Mouse (Mus musculus) lung, embryonic 15.5 days (tissue): ENCODE measurements around the gene Ncor1. TPM values are rescaled to one million over a fixed set of nuclear protein-coding genes. Genes with fewer than 3 reads are reported as not detected.

Source experiments
- ATAC-seq: fragments of 200-750 bp; cut with Nextera tagmentation; 2 replicates; pipeline ENCODE4 v1.8.0; 2017; ENCODE audit warnings: moderate number of reproducible peaks, borderline replicate concordance; ENCODE audit not compliant: low FRiP score, low TSS enrichment; ENCODE audit errors: extremely low read depth
- H3K27ac ChIP-seq: fragments of 300-500 bp; sonication (generic); 2 replicates; pipeline ENCODE4 v1.5.1; 2015; ENCODE audit warnings: moderate library complexity, mild to moderate bottlenecking, inconsistent platforms
- H3K27me3 ChIP-seq: fragments of 300-500 bp; sonication (generic); 2 replicates; pipeline ENCODE4 v1.6.1; 2015; ENCODE audit warnings: inconsistent platforms
- H3K36me3 ChIP-seq: fragments of 300-500 bp; sonication (generic); 2 replicates; pipeline ENCODE4 v1.6.1; 2015; ENCODE audit warnings: inconsistent platforms
- H3K4me1 ChIP-seq: fragments of 300-500 bp; sonication (generic); 2 replicates; pipeline ENCODE4 v1.6.1; 2015; ENCODE audit warnings: inconsistent platforms
- H3K4me2 ChIP-seq: fragments of 300-500 bp; sonication (generic); 2 replicates; pipeline ENCODE4 v1.6.1; 2015; ENCODE audit warnings: inconsistent platforms, mild to moderate bottlenecking, moderate library complexity
- H3K4me3 ChIP-seq: fragments of 300-500 bp; sonication (generic); 2 replicates; pipeline ENCODE4 v1.5.1; 2015; ENCODE audit warnings: mild to moderate bottlenecking, inconsistent platforms
- H3K9ac ChIP-seq: fragments of 300-500 bp; sonication (generic); 2 replicates; pipeline ENCODE4 v1.6.1; 2015; ENCODE audit warnings: inconsistent platforms
- H3K9me3 ChIP-seq: fragments of 300-500 bp; sonication (generic); 2 replicates; pipeline ENCODE4 v1.6.1; 2016; ENCODE audit warnings: inconsistent platforms
- WGBS: fragments of 180-500 bp; shearing (Covaris S2); methylation state at CpG from one replicate; pipeline ENCODE4 v1.1.7; 2015; 5-methylcytosine and 5-hydroxymethylcytosine counted together
- polyA plus RNA-seq: library from polyadenylated mRNA; unstranded; fragments of >200 nt; fragmentation: Nextera tagmentation; extraction: Ambion mirVana; gene quantifications from 2 replicates; pipeline ENCODE4 v1.2.1, GENCODE M21; 2015

Gene Ncor1
- 145 and 156 TPM in 2 replicates for polyA plus RNA-seq

GRCm38 (mm10) chr11:62458276-62458724 is at the start of gene Ncor1, which contains the start of gene Pigl:
Gene Ncor1, minus strand, starts transcription at chr11:62458541.
Gene Pigl, plus strand, starts transcription at chr11:62458460.
- peak within 1 kb of the TSS; percentile 90 for H3K4me3 ChIP-seq
- H3K27ac ChIP-seq: peak within 1 kb of the TSS; percentile 98
- 0% methylated on average over 33 of the region's 33 CpGs for WGBS
- H3K9ac ChIP-seq: peak within 1 kb of the TSS; percentile 99
- peak within 1 kb of the TSS; percentile 78 for H3K4me2 ChIP-seq
- ATAC-seq: peak; percentile 65
- no peaks in the 10 kb centered on the region; the same call in 1 of the 2 replicates for H3K36me3 ChIP-seq
- no peaks in the 10 kb centered on the region for H3K9me3 ChIP-seq
- H3K4me1 ChIP-seq: peaks cover 10% of the 10 kb centered on the region
- no peaks in the 10 kb centered on the region for H3K27me3 ChIP-seq

- Histone ChIP-seq H3K4me2 (no peak overlapping the region), H3K4me3 (no peak overlapping the region), H3K36me3 (no peaks in the 10 kb centered on the region), H3K27me3 (no peaks in the 10 kb centered on the region), H3K4me1 (no peaks in the 10 kb centered on the region), H3K9ac (no peak overlapping the region), H3K9me3 (no peaks in the 10 kb centered on the region), H3K27ac (no peak overlapping the region)
- 83% methylated on average over 4 of the region's 4 CpGs for WGBS
- no peak for ATAC-seq
Measured at GRCm38 (mm10) chr11:62507683-62508082, 49.3 kb upstream of the Ncor1 start.

GRCm38 (mm10) chr11:62500529-62500928 is 42.2 kb upstream of the Ncor1 start:
- ATAC-seq: no peak
- 70% methylated on average over 2 of the region's 2 CpGs for WGBS
- no peak overlapping the region for H3K4me3 ChIP-seq

GRCm38 (mm10) chr11:62498802-62499201 is 40.5 kb upstream of the Ncor1 start:
- Histone ChIP-seq H3K4me2 (no peak overlapping the region), H3K27ac (no peak overlapping the region), H3K27me3 (no peaks in the 10 kb centered on the region), H3K4me3 (no peak overlapping the region), H3K9ac (no peak overlapping the region), H3K9me3 (no peaks in the 10 kb centered on the region), H3K4me1 (peaks cover 19% of the 10 kb centered on the region), H3K36me3 (no peaks in the 10 kb centered on the region)
- no peak for ATAC-seq
- 89% methylated on average over 2 of the region's 2 CpGs for WGBS

More at GRCm38 (mm10) chr11:62500529-62500928, 42.2 kb upstream of the Ncor1 start:
- Histone ChIP-seq H3K27me3 (no peaks in the 10 kb centered on the region), H3K9ac (no peak overlapping the region), H3K9me3 (no peaks in the 10 kb centered on the region), H3K36me3 (no peaks in the 10 kb centered on the region), H3K4me2 (no peak overlapping the region), H3K27ac (no peak overlapping the region), H3K4me1 (peaks cover 7% of the 10 kb centered on the region)

GRCm38 (mm10) chr11:62497181-62497580 is 38.8 kb upstream of the Ncor1 start:
- H3K27ac ChIP-seq: no peak overlapping the region
- 0 out of 2 replicates have a peak, but pooled peaks have one; percentile 21 for ATAC-seq
- H3K4me1 ChIP-seq: peaks cover 19% of the 10 kb centered on the region
- H3K9ac ChIP-seq: no peak overlapping the region
- H3K9me3 ChIP-seq: no peaks in the 10 kb centered on the region
- H3K36me3 ChIP-seq: no peaks in the 10 kb centered on the region
- H3K27me3 ChIP-seq: no peaks in the 10 kb centered on the region
- WGBS: 31% methylated on average over 3 of the region's 3 CpGs
- no peak overlapping the region for H3K4me2 ChIP-seq
- no peak overlapping the region for H3K4me3 ChIP-seq

GRCm38 (mm10) chr11:62496151-62496715 is 37.9 kb upstream of the Ncor1 start:
- no peak overlapping the region for H3K27ac ChIP-seq
- 0 out of 2 replicates have a peak, but pooled peaks have one; percentile 6 for ATAC-seq
- 59% methylated on average over 5 of the region's 5 CpGs for WGBS

GRCm38 (mm10) chr11:62495276-62495801 is 37.0 kb upstream of the Ncor1 start:
- Histone ChIP-seq H3K4me3 (no peak overlapping the region), H3K4me2 (peak overlapping the region; percentile 30), H3K27me3 (no peaks in the 10 kb centered on the region), H3K9ac (no peak overlapping the region), H3K27ac (peak overlapping the region; percentile 87), H3K4me1 (peaks cover 19% of the 10 kb centered on the region), H3K9me3 (no peaks in the 10 kb centered on the region), H3K36me3 (no peaks in the 10 kb centered on the region)
- WGBS: 5% methylated on average over 7 of the region's 10 CpGs
- peak; percentile 78; the same call in 1 of the 2 replicates for ATAC-seq

More at GRCm38 (mm10) chr11:62496151-62496715, 37.9 kb upstream of the Ncor1 start:
- Histone ChIP-seq H3K36me3 (no peaks in the 10 kb centered on the region), H3K4me3 (no peak overlapping the region), H3K9me3 (no peaks in the 10 kb centered on the region), H3K27me3 (no peaks in the 10 kb centered on the region), H3K4me2 (no peak overlapping the region), H3K9ac (no peak overlapping the region), H3K4me1 (peaks cover 19% of the 10 kb centered on the region)

GRCm38 (mm10) chr11:62494754-62495275 is 36.5 kb upstream of the Ncor1 start:
- 5% methylated on average over 6 of the region's 6 CpGs for WGBS
- no peaks in the 10 kb centered on the region for H3K9me3 ChIP-seq
- H3K4me3 ChIP-seq: no peak overlapping the region
- no peaks in the 10 kb centered on the region for H3K36me3 ChIP-seq
- H3K27me3 ChIP-seq: no peaks in the 10 kb centered on the region
- H3K4me1 ChIP-seq: peaks cover 19% of the 10 kb centered on the region
- ATAC-seq: peak; percentile 71
- H3K27ac ChIP-seq: peak overlapping the region; percentile 87
- H3K9ac ChIP-seq: no peak overlapping the region
- peak overlapping the region; percentile 30 for H3K4me2 ChIP-seq

GRCm38 (mm10) chr11:62493701-62494100 is 35.4 kb upstream of the Ncor1 start:
- Histone ChIP-seq H3K4me3 (no peak overlapping the region), H3K4me2 (no peak overlapping the region), H3K27ac (no peak overlapping the region), H3K9me3 (no peaks in the 10 kb centered on the region), H3K27me3 (no peaks in the 10 kb centered on the region), H3K9ac (no peak overlapping the region), H3K36me3 (no peaks in the 10 kb centered on the region), H3K4me1 (peaks cover 19% of the 10 kb centered on the region)
- ATAC-seq: no peak
- 93% methylated on average over 6 of the region's 6 CpGs for WGBS

GRCm38 (mm10) chr11:62487540-62488350 is 29.4 kb upstream of the Ncor1 start:
- Histone ChIP-seq H3K4me3 (no peak overlapping the region), H3K36me3 (no peaks in the 10 kb centered on the region), H3K4me2 (no peak overlapping the region), H3K27ac (no peak overlapping the region), H3K9me3 (no peaks in the 10 kb centered on the region), H3K27me3 (no peaks in the 10 kb centered on the region), H3K4me1 (peaks cover 4% of the 10 kb centered on the region; the same call in 1 of the 2 replicates), H3K9ac (no peak overlapping the region)
- 89% methylated on average over 10 of the region's 10 CpGs for WGBS
- no peak for ATAC-seq

GRCm38 (mm10) chr11:62486949-62487348 is 28.6 kb upstream of the Ncor1 start:
- Histone ChIP-seq H3K36me3 (no peaks in the 10 kb centered on the region), H3K4me1 (peaks cover 4% of the 10 kb centered on the region; the same call in 1 of the 2 replicates), H3K4me2 (no peak overlapping the region), H3K9me3 (no peaks in the 10 kb centered on the region), H3K27me3 (no peaks in the 10 kb centered on the region), H3K9ac (no peak overlapping the region), H3K4me3 (no peak overlapping the region), H3K27ac (no peak overlapping the region)
- 93% methylated on average over 1 of the region's 1 CpGs for WGBS
- ATAC-seq: no peak
